Mouse (Mus musculus): ENCODE measurements around the gene Spast. TPM values are rescaled to one million over a fixed set of nuclear protein-coding genes. Genes with fewer than 3 reads are reported as not detected.

Spast gene
- total RNA-seq, 2 experiments from 2014 or later = 32.2 to 32.8 TPM

- no peak for DNase-seq
These were observed 85.7 kb downstream of the Spast start for GRCm38 (mm10) chr17:74424401-74425005.

GRCm38 (mm10) chr17:74430074-74430473 lies 91.3 kb downstream of the Spast start:
- DNase-seq = no peak

- no peak for DNase-seq
These were observed 92.7 kb downstream of the Spast start for GRCm38 (mm10) chr17:74431481-74431880.

GRCm38 (mm10) chr17:74432631-74433030 lies 93.8 kb downstream of the Spast start:
- DNase-seq = no peak

- DNase-seq = no peak
These were observed 99.0 kb downstream of the Spast start for GRCm38 (mm10) chr17:74437762-74438161.

- DNase-seq = no peak
These were observed 101.7 kb downstream of the Spast start for GRCm38 (mm10) chr17:74440486-74440885.

Other genes with a start within 250 kb of the Spast start
- gene Memo1, start 43.5 kb upstream of the Spast start, total RNA-seq (2021) = 100 to 1,000 TPM; 102 to 113 TPM
- 10 to 100 TPM; 71.2 to 87.3 TPM for gene Dpy30, start 15.0 kb upstream of the Spast start, total RNA-seq (2021)
- gene Slc30a6, start 56.6 kb downstream of the Spast start, total RNA-seq (2021) = 10 to 100 TPM; 22.8 to 28.2 TPM
- under 1 TPM; 0.50 to 0.69 TPM for gene Nlrc4, start 120.2 kb downstream of the Spast start, total RNA-seq (2021)
- 100 to 1,000 TPM; 130 to 132 TPM for gene Yipf4, start 150.5 kb downstream of the Spast start, total RNA-seq (2021)
- 100 to 1,000 TPM; 131 to 136 TPM for gene Birc6, start 189.3 kb downstream of the Spast start, total RNA-seq (2021)

Data from adrenal gland, postnatal 36 days (tissue).